In the genomic region with DNA sequence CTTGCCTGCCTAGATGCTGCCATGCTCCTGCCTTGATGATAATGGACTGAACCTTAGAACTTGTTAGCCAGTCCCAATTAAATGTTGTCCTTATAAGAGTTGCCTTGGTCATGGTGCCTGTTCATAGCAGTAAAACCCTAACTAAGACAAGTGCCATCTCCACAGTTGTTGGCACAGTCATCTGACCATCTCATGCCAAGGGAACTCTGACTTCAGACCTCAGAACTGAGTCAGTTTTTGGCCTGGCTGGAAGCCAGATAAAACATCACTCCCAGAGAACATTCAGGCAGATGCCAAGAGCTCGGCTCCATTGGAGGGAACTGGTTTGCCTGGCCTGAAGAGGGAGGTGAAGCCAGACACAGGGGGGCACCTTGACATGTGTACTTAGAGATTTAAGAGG, we compare ENCODE assay signal across 18 mouse cellular contexts.
DNase-seq lines count a peak whose midpoint lies in the region; ATAC-seq lines count a peak whose summit lies in the region.
"Had no signal": no experiment of that assay in that cellular context is flagged by ENCODE, and none has a peak within 500 bp of the region (broad histone marks: within the 10 kb centered on the region; RNA-seq: fewer than 3 reads in every experiment).

No protein-coding gene starts in this region.

- peak; percentile 41 for DNase-seq in kidney, adult 11 months
- DNase-seq in midbrain, embryonic 11.5 days (ENCODE audit: low spot score, missing footprints) = peak; percentile 66
- DNase-seq in midbrain, embryonic 14.5 days = no peak
- DNase-seq in adrenal gland, adult 8-10 months = peak; percentile 53
- DNase-seq in large intestine, adult 2 months (ENCODE audit: low read depth, low spot score) = peak; percentile 25
- no peak for DNase-seq in spleen, postnatal 36 days (ENCODE audit: low spot score in 2 of 2)
- DNase-seq in cerebellum, adult 8-10 months = no peak
- DNase-seq: cerebellum, postnatal 25 days; gastrocnemius, postnatal 25 days; right cerebral cortex, postnatal 25 days; thymus, postnatal 14 days had no signal

- no peak overlapping the region for H3K9ac ChIP-seq in kidney, embryonic 14.5 days (ENCODE audit: low read depth, low read length)
- H3K9ac ChIP-seq in midbrain, embryonic 11.5 days (ENCODE audit: low read length) = no peak overlapping the region
- H3K9ac ChIP-seq in midbrain, embryonic 14.5 days (replicated peaks; ENCODE audit: low read length) = no peak overlapping the region
- H3K9ac ChIP-seq: embryonic facial prominence, embryonic 12.5 days; forebrain, embryonic 13.5 days; heart, embryonic 15.5 days; hindbrain, embryonic 15.5 days; liver, embryonic 15.5 days had no signal

- no peak for ATAC-seq in kidney, embryonic 14.5 days (ENCODE audit: low FRiP score, low TSS enrichment)
- no peak for ATAC-seq in midbrain, embryonic 11.5 days (ENCODE audit: low FRiP score)
- ATAC-seq in midbrain, embryonic 14.5 days (ENCODE audit: low FRiP score, low TSS enrichment) = no peak
- ATAC-seq: forebrain, embryonic 13.5 days had no signal

- no peak overlapping the region for H3K27ac ChIP-seq in kidney, embryonic 14.5 days (ENCODE audit: low read depth, low read length)
- no peak overlapping the region for H3K27ac ChIP-seq in midbrain, embryonic 11.5 days (ENCODE audit: low read depth, low read length)
- H3K27ac ChIP-seq in midbrain, embryonic 14.5 days (replicated peaks; ENCODE audit: low read depth, low read length) = no peak overlapping the region
- H3K27ac ChIP-seq: embryonic facial prominence, embryonic 12.5 days; forebrain, embryonic 13.5 days; heart, embryonic 15.5 days; hindbrain, embryonic 15.5 days; liver, embryonic 15.5 days had no signal

- H3K36me3 ChIP-seq in kidney, embryonic 14.5 days (ENCODE audit: control insufficient read depth, insufficient read depth, low read length) = no peaks in the 10 kb centered on the region
- no peaks in the 10 kb centered on the region for H3K36me3 ChIP-seq in midbrain, embryonic 11.5 days (ENCODE audit: control insufficient read depth, insufficient read depth, low read length)
- H3K36me3 ChIP-seq in midbrain, embryonic 14.5 days (ENCODE audit: control insufficient read depth, insufficient read depth, low read length) = no peaks in the 10 kb centered on the region
- H3K36me3 ChIP-seq: embryonic facial prominence, embryonic 12.5 days; heart, embryonic 15.5 days; hindbrain, embryonic 15.5 days; liver, embryonic 15.5 days had no signal

- no peaks in the 10 kb centered on the region for H3K4me1 ChIP-seq in kidney, embryonic 14.5 days (ENCODE audit: control insufficient read depth, insufficient read depth, low read length)
- H3K4me1 ChIP-seq in midbrain, embryonic 11.5 days (ENCODE audit: control insufficient read depth, insufficient read depth, low read length) = no peaks in the 10 kb centered on the region; the same call in 1 of the 2 replicates
- peaks cover 4% of the 10 kb centered on the region for H3K4me1 ChIP-seq in midbrain, embryonic 14.5 days (ENCODE audit: control insufficient read depth, insufficient read depth, low read length)
- H3K4me1 ChIP-seq: embryonic facial prominence, embryonic 12.5 days; heart, embryonic 15.5 days; liver, embryonic 15.5 days had no signal

- no peak overlapping the region for H3K4me3 ChIP-seq in kidney, embryonic 14.5 days (ENCODE audit: low read length)
- no peak overlapping the region for H3K4me3 ChIP-seq in midbrain, embryonic 11.5 days (ENCODE audit: low read depth, low read length)
- no peak overlapping the region for H3K4me3 ChIP-seq in midbrain, embryonic 14.5 days (replicated peaks; ENCODE audit: low read depth, low read length)
- H3K4me3 ChIP-seq: embryonic facial prominence, embryonic 12.5 days; forebrain, embryonic 13.5 days; heart, embryonic 15.5 days; hindbrain, embryonic 15.5 days; liver, embryonic 15.5 days; myocyte had no signal

- 58% methylated on average over 1 of the region's 1 CpGs for WGBS in kidney, embryonic 14.5 days
- WGBS in midbrain, embryonic 11.5 days = 92% methylated on average over 1 of the region's 1 CpGs
- WGBS in midbrain, embryonic 14.5 days = 88% methylated on average over 1 of the region's 1 CpGs
- 23% methylated on average over 1 of the region's 1 CpGs for WGBS in large intestine, adult 2 months

- H3K4me2 ChIP-seq in kidney, embryonic 14.5 days (replicated peaks; ENCODE audit: low read depth, low read length) = no peak overlapping the region
- H3K4me2 ChIP-seq in midbrain, embryonic 11.5 days = no peak overlapping the region
- H3K4me2 ChIP-seq in midbrain, embryonic 14.5 days (ENCODE audit: low read length) = no peak overlapping the region
- H3K4me2 ChIP-seq: embryonic facial prominence, embryonic 12.5 days; forebrain, embryonic 13.5 days; heart, embryonic 15.5 days; hindbrain, embryonic 15.5 days; liver, embryonic 15.5 days had no signal

- H3K27me3 ChIP-seq in kidney, embryonic 14.5 days (ENCODE audit: control insufficient read depth, insufficient read depth, low read length) = no peaks in the 10 kb centered on the region
- no peaks in the 10 kb centered on the region for H3K27me3 ChIP-seq in midbrain, embryonic 11.5 days (ENCODE audit: control insufficient read depth, insufficient read depth, low read length)
- no peaks in the 10 kb centered on the region for H3K27me3 ChIP-seq in midbrain, embryonic 14.5 days (ENCODE audit: control insufficient read depth, insufficient read depth, low read length)
- H3K27me3 ChIP-seq: embryonic facial prominence, embryonic 12.5 days; forebrain, embryonic 13.5 days; heart, embryonic 15.5 days; hindbrain, embryonic 15.5 days; liver, embryonic 15.5 days had no signal

- H3K9me3 ChIP-seq in kidney, embryonic 14.5 days (ENCODE audit: control insufficient read depth, low read length) = no peaks in the 10 kb centered on the region
- H3K9me3 ChIP-seq in midbrain, embryonic 11.5 days (ENCODE audit: control insufficient read depth, low read length) = no peaks in the 10 kb centered on the region
- no peaks in the 10 kb centered on the region for H3K9me3 ChIP-seq in midbrain, embryonic 14.5 days (ENCODE audit: control insufficient read depth, low read length)
- H3K9me3 ChIP-seq: embryonic facial prominence, embryonic 12.5 days; forebrain, embryonic 13.5 days; heart, embryonic 15.5 days; hindbrain, embryonic 15.5 days; liver, embryonic 15.5 days had no signal

Comparison
In these comparisons a context has a peak if more than half of its experiments do, and no peak if none do; other contexts are left out.
1. DNase-seq: peak in kidney, adult 11 months (single experiment), midbrain, embryonic 11.5 days (single experiment), adrenal gland, adult 8-10 months (single experiment) and large intestine, adult 2 months (single experiment); none in midbrain, embryonic 14.5 days (single experiment), spleen, postnatal 36 days (0 of 2) and cerebellum, adult 8-10 months (single experiment).